Mouse (Mus musculus) ES-Bruce4 (cell line): Measurements from ENCODE around the gene Jph2. TPM values are rescaled to one million over a fixed set of nuclear protein-coding genes. Genes with fewer than 3 reads are reported as not detected.
A peak's percentile ranks its signal among the peaks of the same experiment; 100 is the strongest.

ENCODE experiments used
- H3K27ac ChIP-seq: 2 replicates; pipeline ENCODE4 v1.5.1; 2012; ENCODE audit warnings: low read length, inconsistent platforms; ENCODE audit not compliant: insufficient read depth
- H3K27me3 ChIP-seq: 2 replicates; pipeline ENCODE4 v1.6.1; 2012; ENCODE audit warnings: mild to moderate bottlenecking, low read length, inconsistent platforms; ENCODE audit not compliant: control insufficient read depth, poor library complexity, insufficient read depth, severe bottlenecking
- H3K36me3 ChIP-seq: 2 replicates; pipeline ENCODE4 v1.6.1; 2012; ENCODE audit warnings: inconsistent platforms, mild to moderate bottlenecking, low read length, moderate library complexity; ENCODE audit not compliant: control insufficient read depth, poor library complexity, insufficient read depth, severe bottlenecking
- H3K4me1 ChIP-seq: one replicate; pipeline ENCODE4 v1.8.1; 2011; ENCODE audit warnings: low read length; ENCODE audit not compliant: control insufficient read depth, insufficient read depth
- H3K4me3 ChIP-seq: 2 replicates; pipeline ENCODE4 v1.5.1; 2011; ENCODE audit warnings: low read depth, mild to moderate bottlenecking, low read length
- H3K9ac ChIP-seq: 2 replicates; pipeline ENCODE4 v1.6.1; 2012; ENCODE audit warnings: low read depth, mild to moderate bottlenecking, inconsistent platforms; ENCODE audit not compliant: poor library complexity, severe bottlenecking
- H3K9me3 ChIP-seq: replicated peaks from 2 replicates; pipeline ENCODE4 v1.6.1; 2012; ENCODE audit warnings: mild to moderate bottlenecking, low read length, inconsistent platforms; ENCODE audit not compliant: control insufficient read depth, poor library complexity, insufficient read depth, severe bottlenecking
- CTCF ChIP-seq: IDR thresholded peaks from one replicate; pipeline ENCODE4 v1.8.1; 2011; ENCODE audit warnings: low read depth, low read length
- EP300 ChIP-seq: IDR thresholded peaks from 2 replicates; pipeline ENCODE4 v1.6.1; 2011; ENCODE audit warnings: low read depth, low read length; ENCODE audit not compliant: insufficient read depth
- POLR2A ChIP-seq: IDR thresholded peaks from one replicate; pipeline ENCODE4 v1.8.1; 2011; ENCODE audit warnings: low read length; ENCODE audit not compliant: insufficient read depth
- polyA plus RNA-seq: library from polyadenylated mRNA; stranded (reverse); fragments of >200 nt; gene quantifications from 2 replicates; pipeline ENCODE4 v1.2.4, GENCODE M21; 2011; ENCODE audit warnings: low read depth; ENCODE audit not compliant: missing spikeins, insufficient read depth, insufficient read length

The Jph2 gene
- polyA plus RNA-seq, result 5.8 and 6.6 TPM in 2 replicates

DNA sequence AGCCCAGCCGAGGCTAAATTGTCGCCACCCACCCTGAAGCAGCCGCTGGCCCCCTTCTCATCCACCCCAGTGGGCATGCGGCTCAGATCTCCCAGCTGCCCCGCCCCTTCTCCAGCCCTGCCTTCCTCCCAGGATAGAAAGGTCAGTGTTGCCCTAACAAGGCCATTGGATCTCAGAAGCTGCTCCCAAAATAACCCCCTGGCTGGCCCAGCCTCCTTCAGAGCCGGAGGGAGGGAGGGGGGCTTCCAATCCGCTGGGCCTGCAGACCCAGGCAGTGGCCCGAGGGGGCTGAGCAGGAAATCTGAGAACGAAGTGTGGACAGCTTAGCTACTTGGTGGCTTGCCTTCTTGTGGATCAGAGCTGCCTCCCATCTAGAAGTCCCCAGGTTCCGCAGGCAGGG lies at the start of gene Jph2:
Jph2 (minus strand) TSS at position 89 of the 400 bp plus-strand sequence.
- Histone ChIP-seq H3K36me3 (no peaks in the 10 kb centered on the region), H3K27ac (no peak within 1 kb of the TSS), H3K4me3 (no peak within 1 kb of the TSS), H3K27me3 (no peaks in the 10 kb centered on the region), H3K4me1 (no peaks in the 10 kb centered on the region), H3K9ac (no peak within 1 kb of the TSS), H3K9me3 (no peaks in the 10 kb centered on the region)
- no peak for TF ChIP-seq EP300
- no peak for TF ChIP-seq POLR2A

DNA sequence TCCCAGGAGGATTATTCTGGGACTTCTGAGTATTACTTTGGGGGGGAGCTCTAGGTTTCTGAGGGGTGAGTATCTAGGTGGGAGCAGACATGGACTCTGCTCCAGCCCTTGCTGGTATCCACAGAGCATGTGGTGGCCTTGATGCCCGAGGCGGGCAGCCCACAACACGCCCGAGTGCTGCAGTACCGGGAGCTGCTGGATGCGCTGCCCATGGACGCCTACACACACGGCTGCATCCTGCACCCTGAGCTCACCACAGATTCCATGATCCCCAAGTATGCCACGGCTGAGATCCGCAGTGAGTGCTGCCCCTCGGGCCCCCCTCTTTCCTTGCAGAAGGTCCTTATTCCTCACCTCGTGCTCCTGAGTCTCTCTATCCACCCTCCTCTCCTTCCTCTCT lies 49.6 kb upstream of the Jph2 start:
- no peaks in the 10 kb centered on the region for H3K36me3 ChIP-seq
- H3K27ac ChIP-seq, result no peak overlapping the region
- no peak overlapping the region for H3K4me3 ChIP-seq
- no peaks in the 10 kb centered on the region for H3K4me1 ChIP-seq
- H3K27me3 ChIP-seq, result no peaks in the 10 kb centered on the region
- no peak overlapping the region for H3K9ac ChIP-seq
- H3K9me3 ChIP-seq, result no peaks in the 10 kb centered on the region
- TF ChIP-seq POLR2A (no peak), CTCF (no peak), EP300 (no peak)

GRCm38 (mm10) chr2:163444017-163444416 lies 46.2 kb upstream of the Jph2 start:
- no peak overlapping the region for H3K9ac ChIP-seq
- no peaks in the 10 kb centered on the region for H3K36me3 ChIP-seq
- H3K4me1 ChIP-seq, result no peaks in the 10 kb centered on the region
- TF ChIP-seq EP300 (no peak), POLR2A (no peak)
- H3K27ac ChIP-seq, result no peak overlapping the region
- no peaks in the 10 kb centered on the region for H3K27me3 ChIP-seq
- no peak overlapping the region for H3K4me3 ChIP-seq
- H3K9me3 ChIP-seq, result no peaks in the 10 kb centered on the region

DNA sequence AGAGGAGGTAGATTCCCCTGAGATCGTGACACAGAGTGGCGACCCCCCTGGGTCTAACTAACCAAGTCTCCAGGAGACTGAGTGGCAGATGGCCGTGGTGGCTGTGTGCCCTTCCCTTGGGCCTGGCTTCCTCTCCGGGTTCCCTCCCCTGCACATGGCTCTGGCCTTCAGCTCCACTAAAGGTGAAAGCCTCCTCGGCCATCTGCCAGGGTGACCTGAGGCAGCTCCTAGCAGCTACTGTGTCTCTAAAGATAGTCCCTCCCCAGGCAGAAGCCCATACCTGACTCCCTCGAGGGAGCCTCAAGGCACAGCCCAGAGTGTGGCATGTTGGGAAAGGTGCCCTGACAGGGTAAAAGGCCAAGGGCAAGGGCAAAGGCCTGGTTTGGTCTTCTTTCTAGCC lies 45.8 kb upstream of the Jph2 start:
- no peaks in the 10 kb centered on the region for H3K36me3 ChIP-seq
- no peaks in the 10 kb centered on the region for H3K27me3 ChIP-seq
- no peak overlapping the region for H3K27ac ChIP-seq
- H3K4me1 ChIP-seq, result no peaks in the 10 kb centered on the region
- H3K4me3 ChIP-seq, result no peak overlapping the region
- H3K9ac ChIP-seq, result no peak overlapping the region
- TF ChIP-seq POLR2A (no peak), EP300 (no peak), CTCF (no peak)
- no peaks in the 10 kb centered on the region for H3K9me3 ChIP-seq

DNA sequence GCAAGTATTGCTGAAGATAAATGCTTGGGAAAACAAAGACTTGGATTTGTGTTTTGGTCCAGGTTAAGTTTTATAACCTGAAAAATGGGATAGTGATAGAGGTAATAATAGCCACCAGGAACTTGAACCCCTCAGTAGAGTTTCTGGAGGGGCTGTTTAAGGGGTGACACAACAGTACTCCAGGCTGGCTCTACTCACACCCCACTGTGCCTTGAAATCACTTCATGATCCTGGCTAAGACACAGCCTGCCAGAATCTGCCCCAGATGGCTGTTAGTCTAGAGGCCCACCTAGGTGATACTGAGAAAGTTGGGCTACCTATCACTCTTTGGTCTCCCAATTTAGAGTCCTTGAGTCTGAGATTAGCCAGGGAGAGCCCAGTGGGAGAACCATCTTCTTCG lies 41.7 kb upstream of the Jph2 start:
- no peak for TF ChIP-seq EP300

GRCm38 (mm10) chr2:163438619-163439451 lies 41.0 kb upstream of the Jph2 start:
- Histone ChIP-seq H3K27ac (no peak overlapping the region), H3K4me3 (peak overlapping the region; percentile 54), H3K9ac (no peak overlapping the region), H3K36me3 (no peaks in the 10 kb centered on the region), H3K4me1 (no peaks in the 10 kb centered on the region), H3K27me3 (no peaks in the 10 kb centered on the region), H3K9me3 (no peaks in the 10 kb centered on the region)
- no peak for TF ChIP-seq POLR2A

More for the DNA sequence above, 41.7 kb upstream of the Jph2 start:
- H3K4me3 ChIP-seq, result no peak overlapping the region
- H3K4me1 ChIP-seq, result no peaks in the 10 kb centered on the region
- no peaks in the 10 kb centered on the region for H3K36me3 ChIP-seq
- H3K9me3 ChIP-seq, result no peaks in the 10 kb centered on the region
- H3K9ac ChIP-seq, result no peak overlapping the region
- no peaks in the 10 kb centered on the region for H3K27me3 ChIP-seq
- no peak overlapping the region for H3K27ac ChIP-seq
